Mouse (Mus musculus) retina, adult 2 months (tissue): ENCODE measurements around the gene Rrp1.

Experiments
- DNase-seq: peaks from one replicate; pipeline ENCODE4 v3.0.0-alpha.2; 2012; ENCODE audit warnings: low read depth, low spot score

Gene Rrp1

DNA sequence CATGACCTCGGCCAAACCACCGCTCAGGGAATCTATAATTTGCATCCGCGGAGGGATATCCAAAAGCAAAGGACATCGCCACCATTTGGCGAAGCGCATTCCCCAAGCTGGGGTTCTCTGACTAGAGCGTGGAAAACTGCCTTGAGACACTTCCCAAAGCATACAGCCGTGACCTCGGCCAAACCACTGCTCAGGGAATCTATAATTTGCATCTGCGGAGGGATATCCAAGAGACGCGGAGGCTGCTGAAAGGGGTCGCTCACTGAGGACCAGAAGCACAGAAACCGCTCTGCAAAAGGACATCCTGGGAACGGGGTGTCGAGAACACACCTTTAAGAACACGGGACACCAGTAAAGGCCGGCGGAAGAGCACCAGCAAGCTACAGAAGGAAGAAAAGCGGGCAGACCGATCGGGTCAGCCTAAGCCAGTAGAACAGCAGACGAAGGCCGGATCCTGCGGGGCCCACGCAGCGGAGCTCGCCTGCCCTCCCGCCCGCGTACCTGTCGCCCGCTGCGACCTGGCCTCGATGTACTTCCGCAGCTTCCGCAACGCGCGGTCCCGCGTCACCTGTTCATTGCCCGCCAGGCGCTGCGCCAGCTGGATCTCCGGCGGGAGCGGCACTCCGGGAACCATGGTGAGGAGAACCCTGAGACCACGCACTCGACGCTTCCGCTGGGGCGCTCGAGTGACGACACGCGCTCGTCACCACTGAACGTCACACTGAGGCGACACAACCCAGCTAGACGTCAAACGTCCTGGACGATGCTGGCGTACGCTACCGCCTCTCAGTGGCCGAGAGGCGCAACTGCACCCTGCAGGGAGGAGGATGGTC is at the start of gene Rrp1:
Gene Rrp1 (minus strand): TSS at position 725 of the 833 bp plus-strand sequence.
- peak; percentile 92 for DNase-seq

DNA sequence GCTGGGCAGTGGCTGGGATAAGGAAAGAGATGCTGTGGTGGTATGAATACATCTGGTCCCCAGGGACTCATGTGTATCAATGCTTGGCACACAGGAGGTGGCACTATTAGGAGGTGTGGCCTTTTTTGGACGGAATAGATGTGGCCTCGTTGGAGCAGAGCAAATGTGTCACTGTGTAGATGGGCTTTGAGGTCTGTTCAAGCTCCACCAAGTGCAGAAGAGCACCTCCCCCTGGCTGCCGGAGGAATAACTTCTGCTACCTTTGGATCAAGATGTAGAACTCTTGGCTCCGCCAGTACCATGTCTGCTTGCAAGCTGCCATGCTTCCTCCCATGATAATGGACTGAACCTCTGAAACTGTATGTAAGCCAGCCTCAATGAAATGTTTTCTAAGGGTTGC is 48.9 kb upstream of the Rrp1 start:
- no peak for DNase-seq

DNA sequence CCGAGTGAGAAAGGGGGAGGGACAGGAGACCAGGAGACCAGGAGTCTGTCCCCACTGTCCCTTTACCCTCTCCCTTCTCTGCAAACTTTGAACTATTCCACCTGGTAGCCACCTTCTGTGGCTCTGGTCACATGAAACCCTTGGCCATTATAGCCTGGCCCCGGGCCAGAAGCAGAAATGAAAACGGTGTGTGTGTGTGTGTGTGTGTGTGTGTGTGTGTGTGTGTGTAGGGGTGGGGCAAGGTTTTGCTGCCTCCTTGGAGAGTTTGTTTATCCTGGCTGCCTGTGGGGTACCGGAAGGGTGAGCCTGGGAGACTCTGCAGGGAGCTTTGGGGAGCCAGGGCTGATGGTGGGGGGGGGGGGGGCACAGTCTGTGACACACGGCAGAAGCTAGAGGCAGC is 47.6 kb upstream of the Rrp1 start:
- no peak for DNase-seq

DNA sequence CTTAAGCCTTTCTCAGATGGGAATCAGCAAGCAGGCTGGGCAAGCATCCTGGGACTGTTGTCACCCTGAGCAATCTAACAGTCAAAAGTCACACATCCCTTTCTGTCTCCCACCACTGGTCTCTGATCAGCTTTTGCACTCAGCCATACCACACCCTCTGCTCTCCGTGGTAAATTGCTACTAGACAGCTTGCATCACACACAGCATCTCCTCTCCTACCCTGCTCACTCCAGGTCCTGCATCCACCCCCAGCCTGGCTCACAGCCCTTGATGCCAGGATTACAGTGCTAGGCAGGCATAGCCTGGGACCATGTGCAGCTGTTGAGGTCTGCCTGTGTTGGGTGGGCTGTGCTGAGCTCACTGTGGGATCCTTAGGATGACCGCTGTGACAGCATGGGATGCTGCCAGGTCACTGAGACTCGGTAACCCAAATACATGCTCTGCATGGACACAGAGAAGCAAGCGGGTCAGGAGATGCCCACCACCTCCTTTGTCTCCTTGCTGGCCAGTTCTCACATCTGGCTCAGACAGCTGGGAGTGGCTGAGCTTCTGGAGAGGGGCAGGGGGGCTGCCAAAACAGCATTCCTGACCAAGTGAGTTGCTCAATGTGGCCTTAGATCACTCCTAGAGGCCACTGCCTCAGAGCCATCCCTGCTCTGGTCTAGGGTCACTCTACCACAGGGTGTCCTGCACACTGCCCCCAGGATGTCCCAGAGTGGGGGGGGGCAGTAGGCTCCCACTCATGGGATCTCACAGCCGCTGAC is 45.7 kb upstream of the Rrp1 start:
- no peak for DNase-seq

DNA sequence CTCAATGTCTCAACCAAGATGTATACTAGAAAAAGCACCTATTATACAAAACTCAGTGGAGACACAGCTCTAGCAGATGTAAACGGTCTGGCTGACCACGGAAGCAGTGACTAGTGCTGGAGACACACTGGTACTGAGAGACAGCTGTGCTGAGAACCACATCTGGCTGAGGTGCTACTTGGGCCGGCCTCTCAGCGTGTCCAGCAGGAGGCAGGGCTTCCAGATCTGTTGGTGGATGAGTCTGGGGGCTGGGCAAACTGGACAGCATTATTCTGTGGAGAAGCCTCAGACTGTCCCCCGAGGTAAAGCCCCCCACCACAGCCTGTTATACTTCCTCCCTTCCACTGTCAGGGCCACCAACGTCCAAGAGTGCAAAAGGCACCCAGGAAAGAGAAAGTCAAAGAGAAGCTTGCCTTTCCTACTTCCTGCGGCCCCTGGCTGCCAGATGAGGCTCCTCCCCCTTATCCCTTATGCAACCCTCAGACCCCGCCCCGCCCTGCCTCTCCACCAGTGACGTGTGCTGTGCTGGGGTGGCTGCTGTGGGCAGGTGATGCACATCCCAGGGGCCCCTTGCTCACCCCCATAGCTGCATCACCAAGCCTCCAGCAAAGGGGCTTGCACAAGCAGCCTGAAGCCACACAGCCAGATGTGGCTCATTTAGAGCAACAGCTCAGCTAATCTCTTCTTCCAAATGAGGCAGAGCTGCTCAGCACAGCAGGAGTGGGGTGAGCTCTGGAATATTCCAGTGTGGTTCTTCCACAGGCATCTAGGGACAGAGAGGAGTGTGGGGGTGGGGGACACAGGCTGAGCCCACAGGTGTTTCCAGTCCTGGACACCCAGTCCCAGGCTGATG is 44.9 kb upstream of the Rrp1 start:
- DNase-seq, result no peak

DNA sequence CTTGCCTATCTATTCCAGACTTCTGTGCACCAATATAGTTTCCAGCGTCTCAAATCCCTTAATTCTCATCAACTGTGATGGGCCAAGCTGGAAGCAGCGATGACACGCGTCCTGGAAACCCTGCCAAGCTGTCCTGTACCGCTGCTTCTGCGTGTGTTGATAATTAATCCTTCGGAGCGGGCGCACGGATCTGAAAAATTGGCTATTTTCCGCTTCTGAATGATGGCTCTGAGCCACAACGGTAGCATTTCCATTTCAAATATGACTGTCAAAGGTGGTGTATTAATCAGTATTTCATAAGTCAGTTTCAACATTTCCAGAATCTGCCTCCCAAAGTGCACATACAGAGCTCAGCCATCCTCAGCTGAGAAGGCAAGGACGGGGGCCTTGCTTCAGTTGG is 43.9 kb upstream of the Rrp1 start:
- DNase-seq, result no peak

DNA sequence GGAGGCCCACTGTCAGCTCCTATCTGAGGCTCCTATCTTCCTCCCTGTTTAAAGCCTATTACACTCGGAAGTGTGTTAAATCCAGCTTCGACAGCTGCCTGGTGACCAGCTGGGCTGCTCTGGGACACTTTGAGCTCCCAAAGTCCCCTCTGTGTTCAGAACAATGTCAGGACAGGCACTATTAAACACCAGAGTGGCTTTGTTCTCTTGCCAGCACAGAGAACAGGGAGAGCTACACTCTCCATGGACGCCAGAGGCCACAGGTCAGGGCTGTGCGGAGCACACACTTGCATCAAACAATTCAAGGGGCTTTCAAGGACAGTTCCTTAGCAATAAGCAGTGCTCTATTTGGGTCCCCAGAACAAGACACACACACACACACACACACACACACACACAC is 39.8 kb upstream of the Rrp1 start:
- no peak for DNase-seq

DNA sequence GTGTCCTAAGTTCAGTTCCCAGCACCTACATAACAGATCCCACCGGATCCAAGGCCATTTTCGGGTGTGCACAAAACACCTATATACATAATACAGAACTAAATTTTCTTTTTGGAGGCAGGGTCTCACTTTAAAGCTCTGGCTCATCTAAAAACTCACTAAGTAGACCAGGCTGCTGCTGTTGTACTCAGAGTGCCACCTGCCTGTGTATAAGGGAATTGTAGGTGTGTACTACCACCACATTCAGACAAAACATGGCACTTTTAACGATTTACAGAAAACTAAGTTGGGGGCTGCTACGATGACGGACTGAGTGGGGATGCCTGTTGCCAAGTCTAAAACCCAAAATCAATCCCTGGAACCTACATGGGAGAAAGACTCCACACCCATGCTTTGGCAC is 37.9 kb upstream of the Rrp1 start:
- no peak for DNase-seq

DNA sequence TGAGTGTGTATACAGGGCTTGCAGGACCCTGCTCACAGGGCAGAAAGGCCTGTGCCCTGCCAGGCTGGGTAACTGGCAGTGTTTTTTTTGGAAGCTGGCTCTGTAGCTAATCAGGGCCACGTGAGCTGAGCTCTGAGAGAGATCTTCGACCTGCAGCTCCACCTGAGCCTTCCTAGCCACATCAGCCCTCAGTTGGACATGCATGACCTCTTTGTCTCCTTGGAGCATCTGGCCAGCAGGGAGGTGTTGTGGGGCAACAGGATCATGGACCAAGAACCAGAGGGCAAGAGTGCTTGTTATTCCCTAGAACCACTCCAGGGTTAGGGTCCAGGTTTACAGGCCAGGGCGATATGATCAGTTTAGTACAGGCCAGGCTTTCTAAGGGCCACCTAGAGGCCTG is 34.6 kb upstream of the Rrp1 start:
- DNase-seq, result no peak

DNA sequence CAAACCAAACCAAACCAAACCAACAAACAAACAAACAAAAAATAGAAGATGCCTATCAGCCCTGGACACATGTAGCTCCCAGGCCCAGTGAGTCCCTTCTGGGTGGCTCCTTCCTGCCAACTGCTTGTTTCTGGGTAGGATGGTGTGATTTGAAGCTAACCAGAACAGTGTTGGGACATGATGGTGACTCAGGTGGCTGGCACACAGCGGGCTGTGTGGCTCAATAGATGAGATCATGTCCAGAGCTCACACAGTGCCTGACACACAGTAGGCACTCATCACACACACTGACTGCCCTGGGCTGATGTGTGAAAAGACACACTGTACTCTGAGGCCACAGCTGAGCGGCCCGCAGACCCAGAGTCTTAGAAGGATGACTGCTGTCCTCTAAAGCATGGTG is 33.4 kb upstream of the Rrp1 start:
- no peak for DNase-seq

DNA sequence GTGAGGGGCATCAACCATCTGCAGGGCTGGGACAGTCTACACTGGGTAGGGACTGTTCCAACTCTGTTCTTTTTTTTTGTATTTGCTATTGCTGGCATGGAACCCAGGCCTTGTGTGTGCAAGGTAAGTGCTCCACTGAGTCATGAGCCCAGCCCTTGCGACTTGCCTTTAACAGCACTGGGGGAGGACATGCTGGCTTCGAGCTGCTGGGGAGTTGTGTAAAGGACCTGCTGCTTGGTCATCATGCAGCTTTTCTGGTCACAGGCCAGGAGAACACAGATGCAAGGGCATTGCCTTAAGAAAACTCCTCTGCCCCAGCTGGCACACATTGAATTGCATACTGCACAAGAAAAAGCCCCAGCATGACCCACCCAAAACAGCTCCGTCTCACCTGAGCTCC is 29.4 kb upstream of the Rrp1 start:
- no peak for DNase-seq

DNA sequence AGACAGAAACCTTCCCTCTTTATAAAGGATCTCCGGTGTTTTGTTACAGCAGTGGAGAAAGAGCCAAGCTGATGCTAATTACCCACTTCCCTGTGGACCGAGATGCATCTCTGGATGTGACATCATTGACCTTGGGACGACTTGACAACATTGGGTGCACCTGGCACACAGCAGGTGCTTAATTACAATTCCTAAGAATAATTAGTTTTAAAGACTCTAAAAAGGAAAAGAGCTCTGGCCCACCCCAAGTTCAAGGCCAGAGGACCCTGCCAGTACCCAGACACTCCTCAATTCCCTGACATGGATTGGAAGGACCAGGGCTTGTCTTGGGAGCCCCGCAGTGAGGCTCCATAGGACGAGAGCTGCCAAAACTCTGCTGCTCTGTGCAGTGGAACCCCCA is 28.8 kb upstream of the Rrp1 start:
- no peak for DNase-seq

DNA sequence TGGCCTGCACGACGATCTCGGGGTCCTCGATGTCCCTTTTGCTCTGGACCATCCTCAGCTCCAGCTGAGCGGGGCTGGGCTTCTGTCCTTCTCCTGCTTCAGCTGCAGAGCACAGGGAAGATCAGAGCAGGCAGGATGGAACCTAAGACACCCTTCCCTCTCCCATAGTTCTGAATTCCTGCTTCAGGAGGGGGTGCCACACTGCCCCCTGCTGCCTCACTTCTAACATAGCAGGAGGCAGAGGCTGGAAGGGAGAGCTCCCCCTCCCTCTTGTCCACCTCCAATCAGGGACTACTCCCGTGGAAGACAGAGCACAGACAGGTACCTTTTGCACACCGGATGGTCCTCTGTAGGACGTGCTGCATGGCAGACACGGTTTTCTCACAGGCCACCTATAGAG is 28.0 kb upstream of the Rrp1 start:
- no peak for DNase-seq

DNA sequence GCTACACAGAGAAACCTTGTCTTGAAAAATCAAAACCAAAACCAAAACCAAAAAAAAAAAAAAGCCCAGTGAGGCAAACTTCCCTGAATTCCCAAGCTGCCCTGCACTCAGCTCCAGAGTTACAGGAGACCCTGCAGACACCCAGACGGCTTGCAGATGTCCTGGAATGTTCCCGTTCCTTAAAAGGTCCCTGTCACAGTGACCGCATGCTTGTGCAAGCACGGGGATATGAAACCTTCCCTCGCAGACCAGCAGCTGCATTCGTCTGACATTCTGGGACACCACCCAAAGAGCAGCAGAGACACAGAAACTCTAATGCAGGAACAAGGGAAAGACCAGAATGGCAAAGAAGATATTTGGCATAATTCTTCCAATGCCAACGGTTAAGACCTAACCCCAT is 27.1 kb upstream of the Rrp1 start:
- no peak for DNase-seq

DNA sequence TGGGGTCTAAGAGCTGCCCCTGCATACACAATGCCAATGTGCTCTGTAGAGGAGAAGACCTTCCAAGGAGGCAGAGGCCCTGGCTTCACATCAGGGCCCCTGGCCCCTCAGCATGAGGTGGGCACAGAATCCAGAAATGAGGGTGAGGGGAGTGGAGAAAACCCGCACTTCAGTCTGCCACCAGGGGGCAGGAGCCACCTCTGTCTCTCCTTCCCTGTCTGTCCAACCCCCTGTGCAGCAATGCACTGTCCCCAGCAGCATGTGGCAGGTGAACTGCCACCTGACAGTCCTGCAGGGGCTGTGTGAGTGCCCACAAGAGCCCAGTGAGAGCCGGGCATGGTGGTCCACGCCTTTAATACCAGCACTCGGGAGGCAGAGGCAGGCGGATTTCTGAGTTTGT is 26.7 kb upstream of the Rrp1 start:
- no peak for DNase-seq

DNA sequence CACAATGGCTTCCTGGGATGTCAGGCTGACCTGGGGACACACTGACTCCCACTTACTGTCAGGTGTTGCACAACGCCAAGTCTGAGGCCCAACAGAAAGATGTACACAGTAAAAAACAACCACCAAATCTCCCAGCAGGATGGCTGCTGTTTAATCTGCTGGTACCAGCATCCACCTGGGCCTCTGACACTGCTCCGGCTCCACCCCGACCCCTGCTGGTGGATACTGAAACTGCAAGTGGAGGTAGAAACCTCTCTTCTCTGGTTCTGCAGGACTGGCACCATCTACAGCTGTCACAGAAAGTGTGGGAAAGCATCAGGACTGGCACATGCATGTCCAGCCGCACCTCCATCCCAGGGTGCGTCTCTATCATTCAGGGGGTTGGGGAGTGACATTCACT is 25.3 kb upstream of the Rrp1 start:
- no peak for DNase-seq

DNA sequence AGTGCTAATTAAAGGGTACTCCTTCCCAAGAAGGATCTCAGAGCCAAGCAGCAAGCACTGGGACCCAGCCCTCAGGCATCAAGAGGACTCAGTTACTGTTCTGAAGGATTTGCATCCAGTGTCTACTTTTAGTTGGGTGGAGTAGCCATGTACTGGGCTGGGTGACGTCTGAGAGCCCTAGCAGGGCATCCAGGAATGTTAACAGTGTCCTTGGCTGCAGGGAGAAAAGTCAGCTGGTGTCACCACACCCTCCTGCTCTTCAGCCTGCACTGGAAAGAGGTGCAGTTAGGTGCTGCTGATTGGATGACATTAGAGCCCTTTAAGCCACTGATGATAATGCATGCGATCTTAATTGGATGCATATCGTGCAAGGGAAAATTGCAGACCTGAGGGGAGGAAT is 20.0 kb upstream of the Rrp1 start:
- DNase-seq, result no peak

DNA sequence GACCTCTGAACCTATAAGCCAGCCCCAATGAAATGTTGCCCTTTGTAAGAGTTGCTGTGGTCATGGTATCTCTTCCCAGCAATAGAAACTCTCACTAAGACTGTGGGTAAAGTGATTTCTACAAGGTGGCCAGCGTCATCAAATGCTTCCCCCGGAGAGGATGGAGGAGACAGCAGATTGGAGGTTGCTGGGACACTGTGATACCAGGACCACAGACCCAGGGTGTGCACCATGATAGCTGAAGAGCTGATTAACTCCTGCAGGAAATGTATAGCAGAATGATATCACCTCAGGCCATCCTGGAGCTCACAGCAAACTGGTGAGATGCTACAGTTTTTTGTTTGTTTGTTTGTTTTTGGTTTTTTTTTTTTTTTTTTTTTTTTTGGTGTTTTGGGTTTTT is 16.9 kb upstream of the Rrp1 start:
- DNase-seq, result no peak

DNA sequence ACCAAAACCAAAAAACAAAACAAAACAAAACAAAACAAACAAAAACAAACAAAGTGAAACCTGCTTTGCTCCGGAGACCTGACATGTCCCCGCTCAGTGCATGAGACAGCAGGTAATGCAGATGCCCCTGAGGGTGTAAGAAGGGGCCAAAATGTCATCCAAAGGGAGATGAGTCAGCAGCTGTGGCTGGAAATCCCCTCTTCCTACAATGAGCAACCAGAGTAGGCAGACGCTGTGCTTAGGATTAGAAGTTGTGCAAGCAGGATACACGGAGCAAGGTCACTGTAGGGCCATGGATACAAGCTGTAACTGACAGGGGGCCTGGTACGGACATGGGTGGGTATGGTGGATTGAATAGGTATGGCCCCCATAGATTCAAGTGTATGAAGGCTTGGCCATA is 16.3 kb upstream of the Rrp1 start:
- no peak for DNase-seq

DNA sequence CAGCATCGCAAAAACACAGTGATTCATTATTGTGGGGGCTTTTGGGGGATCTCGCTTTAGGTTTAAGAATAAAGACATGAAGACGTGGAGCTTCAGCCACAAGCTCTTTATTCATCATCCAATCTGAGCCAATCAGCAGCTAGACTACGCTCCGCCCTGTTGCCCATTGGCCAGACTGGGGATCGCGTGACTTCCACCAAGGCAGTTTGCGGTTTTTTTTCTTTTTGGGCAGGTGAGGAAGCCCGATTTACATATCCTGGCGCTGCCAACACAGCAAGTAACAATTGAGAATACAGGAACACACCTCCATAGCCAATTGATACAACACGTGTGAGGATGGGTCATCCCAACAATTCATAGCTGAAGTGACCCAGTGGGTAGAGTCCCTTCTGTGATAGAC is 15.2 kb upstream of the Rrp1 start:
- DNase-seq, result no peak

DNA sequence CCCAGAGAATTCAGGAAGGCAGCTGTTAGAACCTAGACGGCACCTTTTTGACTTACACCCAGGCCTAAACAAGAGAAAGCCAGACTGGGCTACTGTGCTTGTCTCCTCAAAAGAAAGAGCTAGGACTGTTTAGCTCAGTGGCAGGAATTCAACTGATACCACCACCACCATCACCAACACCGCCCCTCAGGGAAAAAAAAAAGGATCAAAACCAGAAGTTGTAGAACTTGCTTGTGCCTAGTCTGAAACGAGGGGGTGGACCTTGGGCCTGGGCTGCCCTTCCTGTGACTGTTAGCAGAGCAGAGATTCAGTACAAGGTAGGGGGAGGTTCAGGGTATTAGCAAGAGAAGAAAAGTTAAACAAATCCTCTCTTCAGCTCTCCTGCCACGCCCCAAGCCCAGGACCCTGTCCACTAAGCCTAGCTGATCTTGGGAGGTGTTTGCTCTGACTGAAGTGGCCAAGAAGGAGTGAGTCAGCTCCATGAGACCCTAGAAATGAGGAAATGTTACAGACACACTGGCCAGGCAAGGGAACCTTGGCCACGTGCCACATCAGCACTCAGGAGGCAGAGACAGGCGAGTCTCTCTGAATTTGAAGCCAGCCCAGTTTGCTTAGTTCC is 13.4 kb upstream of the Rrp1 start:
- no peak for DNase-seq
